Mouse (Mus musculus): ENCODE results near the gene Wwox. TPM values are rescaled to one million over a fixed set of nuclear protein-coding genes. Genes with fewer than 3 reads are reported as not detected.

The Wwox gene
- total and polyA plus RNA-seq, 3 experiments = 7.6 to 61.8 (median 12.2) TPM

DNA sequence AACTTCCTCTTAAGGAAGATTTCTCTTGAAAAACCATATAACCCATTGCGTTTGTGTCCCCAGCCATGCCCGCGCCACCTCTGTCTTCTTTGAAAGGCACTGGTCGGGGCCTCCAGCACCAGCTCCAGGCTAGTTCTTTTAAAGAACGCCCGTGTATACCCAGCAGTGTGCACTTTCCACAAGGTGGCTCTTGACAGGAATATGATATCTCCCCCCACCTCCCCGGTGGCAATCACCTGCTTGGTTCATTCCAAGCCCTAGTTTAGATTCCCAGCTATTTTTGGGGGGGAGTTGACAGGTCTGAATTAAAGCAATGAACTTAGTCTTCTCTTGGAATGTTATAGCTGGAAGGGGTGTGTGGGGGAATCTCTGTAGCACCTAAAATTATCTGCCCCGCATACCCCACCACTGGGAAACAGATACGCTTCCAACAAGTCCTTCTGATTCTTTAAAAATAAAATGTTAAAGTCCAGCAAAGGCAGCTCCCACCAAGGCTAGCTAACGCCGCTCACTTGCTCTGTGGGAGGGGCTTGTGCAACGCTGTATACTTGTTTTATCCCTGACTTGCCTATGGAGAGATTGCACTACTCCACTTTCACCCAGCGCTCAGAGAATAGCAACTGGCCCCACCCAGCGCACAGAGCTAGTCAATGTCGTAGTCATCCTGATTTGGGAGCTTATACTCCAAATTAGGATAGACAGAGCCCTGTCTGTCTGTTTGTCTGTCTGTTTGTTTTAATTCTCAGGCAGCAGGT is 538.9 kb downstream of the Wwox start:
- Histone ChIP-seq H3K9me3 (replicated peaks; ENCODE audit: insufficient read depth, low read length) (no peaks in the 10 kb centered on the region), H3K4me3 (ENCODE audit: control insufficient read depth in 1 of 2, insufficient read depth in 1 of 2, low read depth in 2 of 2, low read length in 2 of 2) (no peak overlapping the region), H3K9ac (ENCODE audit: control insufficient read depth, low read depth, low read length, poor library complexity, severe bottlenecking) (no peak overlapping the region), H3K36me3 (ENCODE audit: control insufficient read depth in 1 of 2, insufficient read depth in 2 of 2, low read length in 2 of 2) (no peaks in the 10 kb centered on the region), H3K27me3 (ENCODE audit: control insufficient read depth in 1 of 2, insufficient read depth in 2 of 2, low read length in 2 of 2) (no peaks in the 10 kb centered on the region), H3K79me2 (ENCODE audit: control insufficient read depth, insufficient read depth, low read length, poor library complexity) (no peaks in the 10 kb centered on the region), H3K27ac (ENCODE audit: control insufficient read depth, low read depth, low read length) (no peak overlapping the region), H3K4me1 (ENCODE audit: control insufficient read depth in 1 of 2, insufficient read depth in 2 of 2, low read length in 2 of 2) (no peaks in the 10 kb centered on the region)
- no peak for DNase-seq (ENCODE audit: low read depth, low spot score)
- no peak for TF ChIP-seq SMC3 (IDR thresholded peaks at IDR 0.05; ENCODE audit: low read depth, low read length)
- no peak for TF ChIP-seq KAT2A (conservative IDR thresholded peaks at IDR 0.05; ENCODE audit: low read depth, low read length)
- no peak for TF ChIP-seq TCF12 (IDR thresholded peaks at IDR 0.05; ENCODE audit: low read depth, low read length)
- no peak for TF ChIP-seq TBP (IDR thresholded peaks at IDR 0.05; ENCODE audit: low read depth, low read length)
- no peak for TF ChIP-seq CHD2 (IDR thresholded peaks at IDR 0.05; ENCODE audit: low read length)
- TF ChIP-seq USF2 (IDR thresholded peaks at IDR 0.05; ENCODE audit: borderline replicate concordance in 1 of 2, insufficient read depth in 1 of 2, low read depth in 1 of 2, low read length in 2 of 2) = no peak
- TF ChIP-seq POLR2AphosphoS2 (IDR thresholded peaks at IDR 0.05; ENCODE audit: low read length) = no peak
- no peak for TF ChIP-seq CHD1 (IDR thresholded peaks at IDR 0.05; ENCODE audit: low read depth, low read length)
- no peak for TF ChIP-seq NELFE (IDR thresholded peaks at IDR 0.05; ENCODE audit: low read depth, low read length)
- TF ChIP-seq MYC (IDR thresholded peaks at IDR 0.05; ENCODE audit: low read depth, low read length) = no peak
- TF ChIP-seq UBTF (IDR thresholded peaks at IDR 0.05; ENCODE audit: borderline replicate concordance, insufficient read depth, low read depth, low read length) = no peak
- TF ChIP-seq MAFK (IDR thresholded peaks at IDR 0.05; ENCODE audit: borderline replicate concordance, low read depth, low read length) = no peak
- TF ChIP-seq JUND (IDR thresholded peaks at IDR 0.05; ENCODE audit: low read depth, low read length) = no peak
- no peak for TF ChIP-seq RAD21 (IDR thresholded peaks at IDR 0.05; ENCODE audit: low read depth, low read length)
- no peak for TF ChIP-seq NRF1 (IDR thresholded peaks at IDR 0.05; ENCODE audit: insufficient read depth, low read depth, low read length, poor library complexity, severe bottlenecking)
- TF ChIP-seq ZMIZ1 (IDR thresholded peaks at IDR 0.05; ENCODE audit: low read depth, low read length) = no peak
- no peak for TF ChIP-seq MYB (IDR thresholded peaks at IDR 0.05; ENCODE audit: low read depth, low read length)
- TF ChIP-seq BHLHE40 (IDR thresholded peaks at IDR 0.05; ENCODE audit: borderline replicate concordance, low read depth, low read length) = no peak
- no peak for TF ChIP-seq SIN3A (IDR thresholded peaks at IDR 0.05; ENCODE audit: low read length)
- TF ChIP-seq ZC3H11A (IDR thresholded peaks at IDR 0.05; ENCODE audit: low read depth, low read length) = no peak

DNA sequence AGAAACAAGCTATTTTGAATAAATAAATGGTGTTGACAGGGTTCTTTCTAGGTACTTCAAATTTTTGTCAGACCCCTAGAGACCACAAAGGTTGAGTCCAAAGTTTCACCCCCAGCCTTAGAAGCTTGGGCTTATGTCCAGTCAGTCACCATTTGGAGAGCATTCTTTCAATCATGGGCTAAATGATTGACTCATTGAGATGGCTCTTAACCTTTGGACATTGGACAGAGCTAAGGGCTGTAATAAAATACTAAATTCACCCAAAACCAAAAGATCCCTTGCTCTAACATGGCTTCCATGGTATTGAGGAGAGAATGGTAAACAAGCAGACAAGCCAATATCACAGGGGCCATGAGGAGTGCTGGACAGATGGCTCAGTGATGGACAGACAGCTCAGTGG is 540.2 kb downstream of the Wwox start:
- Histone ChIP-seq H3K9me3 (replicated peaks; ENCODE audit: insufficient read depth, low read length) (no peaks in the 10 kb centered on the region), H3K4me1 (ENCODE audit: control insufficient read depth in 1 of 2, insufficient read depth in 2 of 2, low read length in 2 of 2) (no peaks in the 10 kb centered on the region), H3K79me2 (ENCODE audit: control insufficient read depth, insufficient read depth, low read length, poor library complexity) (no peaks in the 10 kb centered on the region), H3K27ac (ENCODE audit: control insufficient read depth, low read depth, low read length) (no peak overlapping the region), H3K9ac (ENCODE audit: control insufficient read depth, low read depth, low read length, poor library complexity, severe bottlenecking) (no peak overlapping the region), H3K27me3 (ENCODE audit: control insufficient read depth in 1 of 2, insufficient read depth in 2 of 2, low read length in 2 of 2) (no peaks in the 10 kb centered on the region), H3K4me3 (ENCODE audit: control insufficient read depth in 1 of 2, insufficient read depth in 1 of 2, low read depth in 2 of 2, low read length in 2 of 2) (no peak overlapping the region), H3K36me3 (ENCODE audit: control insufficient read depth in 1 of 2, insufficient read depth in 2 of 2, low read length in 2 of 2) (no peaks in the 10 kb centered on the region)
- TF ChIP-seq CHD2 (IDR thresholded peaks at IDR 0.05; ENCODE audit: low read length) (no peak), MAZ (IDR thresholded peaks at IDR 0.05; ENCODE audit: low read depth, low read length) (no peak)
- no peak for DNase-seq (ENCODE audit: low read depth, low spot score)
